Mouse (Mus musculus) kidney, adult 2 months (tissue): ENCODE data around the gene Itm2b. TPM values are rescaled to one million over a fixed set of nuclear protein-coding genes. Genes with fewer than 3 reads are reported as not detected.

Source experiments
- DNase-seq: peaks from one replicate; pipeline ENCODE4 v3.0.0; 2021
- H3K27ac ChIP-seq: fragments of 200-500 bp; 2 replicates; pipeline ENCODE4 v1.5.1; 2012; ENCODE audit warnings: low read depth, low read length, control low read depth, inconsistent platforms; ENCODE audit not compliant: insufficient read depth
- H3K27me3 ChIP-seq: fragments of 200-500 bp; replicated peaks from 2 replicates; pipeline ENCODE4 v1.6.1; 2012; ENCODE audit warnings: mild to moderate bottlenecking, moderate library complexity, low read length, inconsistent platforms; ENCODE audit not compliant: control insufficient read depth, insufficient read depth
- H3K36me3 ChIP-seq: fragments of 200-500 bp; 2 replicates; pipeline ENCODE4 v1.6.1; 2012; ENCODE audit warnings: mild to moderate bottlenecking, moderate library complexity, low read length, inconsistent platforms; ENCODE audit not compliant: control insufficient read depth, insufficient read depth
- H3K4me1 ChIP-seq: fragments of 200-500 bp; 2 replicates; pipeline ENCODE4 v1.6.1; 2011; ENCODE audit warnings: low read length; ENCODE audit not compliant: control insufficient read depth, insufficient read depth
- H3K4me3 ChIP-seq: fragments of 200-500 bp; 2 replicates; pipeline ENCODE4 v1.5.1; 2011; ENCODE audit warnings: mild to moderate bottlenecking, low read depth, low read length, control low read depth; ENCODE audit not compliant: insufficient read depth
- CTCF ChIP-seq: fragments of 200-500 bp; conservative IDR thresholded peaks from 2 replicates; pipeline ENCODE4 v1.5.1; 2011; ENCODE audit warnings: low read depth, mild to moderate bottlenecking, control low read depth, low read length, moderate library complexity, mixed read lengths; ENCODE audit not compliant: insufficient read depth, insufficient read length
- POLR2A ChIP-seq: fragments of 200-500 bp; IDR thresholded peaks from one replicate; pipeline ENCODE4 v1.6.1; 2011; ENCODE audit warnings: low read depth, low read length, control low read depth
- WGBS: fragments of 180-500 bp; shearing (Covaris S2); methylation state at CpG from one replicate; pipeline ENCODE4 v1.1.7; 2018; 5-methylcytosine and 5-hydroxymethylcytosine counted together
- polyA plus RNA-seq: library from polyadenylated mRNA; depleted of rRNA; stranded (reverse); fragments of >200 nt; gene quantifications from 2 replicates; pipeline ENCODE4 v1.2.3, GENCODE M21; 2012

The Itm2b gene
- polyA plus RNA-seq, 1 experiment = 2,219 TPM

- TF ChIP-seq POLR2A (no peak), CTCF (no peak)
- no peak overlapping the region for H3K4me3 ChIP-seq
- H3K27ac ChIP-seq = no peak overlapping the region
- 0 out of 2 replicates have a peak, but pooled peaks cover under 1% of the 10 kb centered on the region for H3K4me1 ChIP-seq
- no peaks in the 10 kb centered on the region; the same call in 1 of the 2 replicates for H3K36me3 ChIP-seq
- WGBS = 65% methylated on average over 6 of the region's 6 CpGs
- no peak for DNase-seq
- no peaks in the 10 kb centered on the region for H3K27me3 ChIP-seq
These were observed 44.9 kb downstream of the Itm2b start for GRCm38 (mm10) chr14:73340051-73340755.

GRCm38 (mm10) chr14:73339615-73340014, 45.5 kb downstream of the Itm2b start:
- no peak overlapping the region for H3K27ac ChIP-seq
- H3K27me3 ChIP-seq = no peaks in the 10 kb centered on the region
- no peak for DNase-seq
- TF ChIP-seq POLR2A (no peak), CTCF (no peak)
- H3K4me3 ChIP-seq = no peak overlapping the region
- WGBS = 77% methylated on average over 3 of the region's 3 CpGs
- H3K4me1 ChIP-seq = 0 out of 2 replicates have a peak, but pooled peaks cover 2% of the 10 kb centered on the region
- no peaks in the 10 kb centered on the region; the same call in 1 of the 2 replicates for H3K36me3 ChIP-seq

GRCm38 (mm10) chr14:73336316-73337080, 48.6 kb downstream of the Itm2b start:
- DNase-seq = no peak
- TF ChIP-seq CTCF (no peak), POLR2A (no peak)
- Histone ChIP-seq H3K27ac (no peak overlapping the region), H3K27me3 (no peaks in the 10 kb centered on the region), H3K4me1 (0 out of 2 replicates have a peak, but pooled peaks cover 2% of the 10 kb centered on the region), H3K36me3 (no peaks in the 10 kb centered on the region), H3K4me3 (no peak overlapping the region)
- 71% methylated on average over 6 of the region's 6 CpGs for WGBS

- Histone ChIP-seq H3K27ac (no peak overlapping the region), H3K4me1 (0 out of 2 replicates have a peak, but pooled peaks cover 2% of the 10 kb centered on the region), H3K36me3 (no peaks in the 10 kb centered on the region), H3K4me3 (no peak overlapping the region), H3K27me3 (no peaks in the 10 kb centered on the region)
- 83% methylated on average over 22 of the region's 22 CpGs for WGBS
- no peak for TF ChIP-seq CTCF
- TF ChIP-seq POLR2A = no peak
- no peak for DNase-seq
These were observed 49.9 kb downstream of the Itm2b start for GRCm38 (mm10) chr14:73334926-73335805.

GRCm38 (mm10) chr14:73333880-73334279, 51.2 kb downstream of the Itm2b start:
- no peaks in the 10 kb centered on the region for H3K27me3 ChIP-seq
- 0 out of 2 replicates have a peak, but pooled peaks cover 2% of the 10 kb centered on the region for H3K4me1 ChIP-seq
- TF ChIP-seq CTCF = no peak
- no peak for TF ChIP-seq POLR2A
- H3K4me3 ChIP-seq = no peak overlapping the region
- no peak overlapping the region for H3K27ac ChIP-seq
- WGBS = 87% methylated on average over 3 of the region's 3 CpGs
- no peak for DNase-seq
- no peaks in the 10 kb centered on the region for H3K36me3 ChIP-seq

- H3K27me3 ChIP-seq = no peaks in the 10 kb centered on the region
- TF ChIP-seq CTCF = no peak
- TF ChIP-seq POLR2A = no peak
- WGBS = 74% methylated on average over 4 of the region's 4 CpGs
- H3K27ac ChIP-seq = no peak overlapping the region
- H3K4me3 ChIP-seq = no peak overlapping the region
- H3K4me1 ChIP-seq = 0 out of 2 replicates have a peak, but pooled peaks cover 5% of the 10 kb centered on the region
- no peaks in the 10 kb centered on the region for H3K36me3 ChIP-seq
- DNase-seq = no peak
These were observed 53.7 kb downstream of the Itm2b start for GRCm38 (mm10) chr14:73331386-73331785.
